Mouse (Mus musculus) ES-E14 (cell line): Measurements from ENCODE around the gene Ndufb8. TPM values are rescaled to one million over a fixed set of nuclear protein-coding genes. Genes with fewer than 3 reads are reported as not detected.

ENCODE experiments used
- DNase-seq: peaks from one replicate; pipeline ENCODE4 v3.0.0-alpha.2; 2013; ENCODE audit warnings: low read depth, low spot score
- H3K27ac ChIP-seq: 2 replicates; pipeline ENCODE4 v1.5.1; 2012; ENCODE audit warnings: low read depth, mild to moderate bottlenecking, low read length, moderate library complexity, mixed read lengths; ENCODE audit not compliant: poor library complexity, insufficient read depth, severe bottlenecking
- H3K36me3 ChIP-seq: 2 replicates; pipeline ENCODE4 v1.6.1; 2012; ENCODE audit warnings: mild to moderate bottlenecking, low read length, moderate library complexity, mixed read lengths; ENCODE audit not compliant: control insufficient read depth, poor library complexity, insufficient read depth, severe bottlenecking
- H3K4me1 ChIP-seq, 2 experiments: fragments of 150-350 bp in 1 of 2; sonication (generic) in 1 of 2; 2 replicates each; pipeline ENCODE4 v1.6.1; 2012; ENCODE audit warnings: low read length in 2 of 2, mild to moderate bottlenecking in 1 of 2, mixed read lengths in 1 of 2; ENCODE audit not compliant: control insufficient read depth in 2 of 2, insufficient read depth in 2 of 2, poor library complexity in 1 of 2
- H3K4me3 ChIP-seq, 2 experiments: fragments of 150-350 bp in 1 of 2; sonication (generic) in 1 of 2; 2 replicates each; pipeline ENCODE4 v1.5.1; 2012; ENCODE audit warnings: low read length in 2 of 2, low read depth in 1 of 2, mild to moderate bottlenecking in 1 of 2, mixed read lengths in 1 of 2; ENCODE audit not compliant: insufficient read depth in 1 of 2, poor library complexity in 1 of 2, severe bottlenecking in 1 of 2
- H3K9ac ChIP-seq: 2 replicates; pipeline ENCODE4 v1.6.1; 2012; ENCODE audit warnings: low read depth, mild to moderate bottlenecking, low read length, mixed read lengths; ENCODE audit not compliant: poor library complexity, insufficient read depth, severe bottlenecking
- H3K9me3 ChIP-seq: fragments of 150-350 bp; sonication (generic); 2 replicates; pipeline ENCODE4 v1.6.1; 2012; ENCODE audit warnings: low read depth, mild to moderate bottlenecking, low read length; ENCODE audit not compliant: control insufficient read depth, insufficient read depth
- CHD2 ChIP-seq: IDR thresholded peaks from 2 replicates; pipeline ENCODE4 v1.6.1; 2014; ENCODE audit warnings: mild to moderate bottlenecking, low read depth, low read length, inconsistent platforms
- HCFC1 ChIP-seq: IDR thresholded peaks from 2 replicates; pipeline ENCODE4 v1.6.1; 2012; ENCODE audit warnings: low read length, inconsistent platforms, borderline replicate concordance; ENCODE audit not compliant: insufficient read depth
- MAFK ChIP-seq: IDR thresholded peaks from 2 replicates; pipeline ENCODE4 v1.6.1; 2014; ENCODE audit warnings: mild to moderate bottlenecking, low read depth, low read length, inconsistent platforms; ENCODE audit not compliant: insufficient read depth
- ZC3H11A ChIP-seq: IDR thresholded peaks from 2 replicates; pipeline ENCODE4 v1.6.1; 2012; ENCODE audit warnings: low read depth, mild to moderate bottlenecking, inconsistent platforms, low read length, borderline replicate concordance
- ZNF384 ChIP-seq: IDR thresholded peaks from 2 replicates; pipeline ENCODE4 v1.6.1; 2012; ENCODE audit warnings: low read depth, low read length, inconsistent platforms
- in situ Hi-C, 2 experiments: fragments of 600-800 bp; cut with MboI; formaldehyde crosslinking; loops; one replicate each; pipeline ENCODE4 v1.15.1; 2025; ENCODE audit warnings: low sequenced_read_pairs in 2 of 2, inconsistent platforms in 1 of 2; ENCODE audit not compliant: unreplicated experiment in 2 of 2
- total RNA-seq: library from RNA; depleted of rRNA; stranded (reverse); fragments of 300-350 nt; gene quantifications from 2 replicates; pipeline ENCODE4 v1.2.3, GENCODE M21; 2012

Ndufb8 gene
- total RNA-seq, 1 experiment = 431 TPM

GRCm38 (mm10) chr19:44514521-44515451, 40.5 kb downstream of the Ndufb8 start:
- in situ Hi-C loops = no loop called here
- H3K4me1 ChIP-seq = peaks cover 0 to 17% of the 10 kb centered on the region in 2 experiments; a peak in 2 of 4 replicates
- H3K9me3 ChIP-seq = no peaks in the 10 kb centered on the region
- TF ChIP-seq ZNF384 (no peak), MAFK (no peak), CHD2 (no peak), HCFC1 (no peak), ZC3H11A (no peak)
- no peak overlapping the region for H3K27ac ChIP-seq
- no peak overlapping the region for H3K4me3 ChIP-seq
- no peak for DNase-seq
- H3K36me3 ChIP-seq = no peaks in the 10 kb centered on the region
- no peak overlapping the region for H3K9ac ChIP-seq

- DNase-seq = no peak
- H3K36me3 ChIP-seq = no peaks in the 10 kb centered on the region
- no peaks in the 10 kb centered on the region for H3K9me3 ChIP-seq
- no peak overlapping the region for H3K27ac ChIP-seq
- in situ Hi-C loops = no loop called here
- TF ChIP-seq ZC3H11A (no peak), HCFC1 (no peak), MAFK (no peak), ZNF384 (no peak), CHD2 (no peak)
- H3K4me1 ChIP-seq = peaks cover 0 to 14% of the 10 kb centered on the region in 2 experiments; a peak in 1 of 4 replicates
- no peak overlapping the region for H3K4me3 ChIP-seq
- H3K9ac ChIP-seq = no peak overlapping the region
Observed at GRCm38 (mm10) chr19:44513921-44514482, 41.2 kb downstream of the Ndufb8 start.

- in situ Hi-C loops = no loop called here
- H3K36me3 ChIP-seq = no peaks in the 10 kb centered on the region
- no peaks in the 10 kb centered on the region for H3K9me3 ChIP-seq
- TF ChIP-seq MAFK = no peak
- DNase-seq = no peak
- H3K27ac ChIP-seq = no peak overlapping the region
- H3K9ac ChIP-seq = no peak overlapping the region
- H3K4me1 ChIP-seq = peaks cover 0 to 13% of the 10 kb centered on the region in 2 experiments; a peak in 1 of 4 replicates
- H3K4me3 ChIP-seq = no peak overlapping the region
Observed at GRCm38 (mm10) chr19:44513054-44513833, 42.0 kb downstream of the Ndufb8 start.

GRCm38 (mm10) chr19:44512601-44513000, 42.6 kb downstream of the Ndufb8 start:
- H3K4me3 ChIP-seq = no peak overlapping the region
- H3K9me3 ChIP-seq = no peaks in the 10 kb centered on the region
- in situ Hi-C loops = no loop called here
- DNase-seq = no peak
- H3K9ac ChIP-seq = no peak overlapping the region
- H3K36me3 ChIP-seq = no peaks in the 10 kb centered on the region
- TF ChIP-seq MAFK (no peak), ZNF384 (no peak), CHD2 (no peak), ZC3H11A (no peak), HCFC1 (no peak)
- no peak overlapping the region for H3K27ac ChIP-seq
- H3K4me1 ChIP-seq = peaks cover 0 to 7% of the 10 kb centered on the region in 2 experiments; a peak in 1 of 4 replicates
